Mouse (Mus musculus) midbrain, postnatal 0 days (tissue): ENCODE measurements at regions not wholly inside any gene's neighbourhood (a gene's known extent, or its start where the extent isn't known, plus 50 kb on each side); places are given as distances from the start of the nearest gene placed in this dataset.

ENCODE experiments used
- ATAC-seq: fragments of 200-750 bp; cut with Nextera tagmentation; 2 replicates; pipeline ENCODE4 v1.8.0; 2017; ENCODE audit warnings: moderate number of reproducible peaks, mild to moderate bottlenecking, moderate TSS enrichment, moderate library complexity; ENCODE audit not compliant: low FRiP score
- DNase-seq: peaks from one replicate; pipeline ENCODE4 v3.0.0-alpha.2; 2015; ENCODE audit warnings: low spot score
- H3K27ac ChIP-seq: fragments of 300-500 bp; sonication (generic); 2 replicates; pipeline ENCODE4 v1.5.1; 2014; ENCODE audit warnings: low read depth, mild to moderate bottlenecking, low read length, mixed read lengths
- H3K27me3 ChIP-seq: fragments of 300-500 bp; sonication (generic); 2 replicates; pipeline ENCODE4 v1.6.1; 2014; ENCODE audit warnings: low read length, control low read depth, mixed read lengths; ENCODE audit not compliant: insufficient read depth
- H3K36me3 ChIP-seq: fragments of 300-500 bp; sonication (generic); 2 replicates; pipeline ENCODE4 v1.6.1; 2014; ENCODE audit warnings: low read length, control low read depth, mixed read lengths; ENCODE audit not compliant: insufficient read depth
- H3K4me1 ChIP-seq: fragments of 300-500 bp; sonication (generic); 2 replicates; pipeline ENCODE4 v1.6.1; 2014; ENCODE audit warnings: mild to moderate bottlenecking, control low read depth, antibody characterized with exemption, low read length, mixed read lengths; ENCODE audit not compliant: insufficient read depth
- H3K4me2 ChIP-seq: fragments of 300-500 bp; sonication (generic); 2 replicates; pipeline ENCODE4 v1.6.1; 2014; ENCODE audit warnings: low read depth, mild to moderate bottlenecking, low read length, mixed read lengths; ENCODE audit not compliant: poor library complexity, severe bottlenecking
- H3K4me3 ChIP-seq: fragments of 300-500 bp; sonication (generic); 2 replicates; pipeline ENCODE4 v1.5.1; 2014; ENCODE audit warnings: low read depth, mild to moderate bottlenecking, low read length, moderate library complexity
- H3K9ac ChIP-seq: fragments of 300-500 bp; sonication (generic); replicated peaks from 2 replicates; pipeline ENCODE4 v1.6.1; 2014; ENCODE audit warnings: mild to moderate bottlenecking, low read length, moderate library complexity, mixed read lengths; ENCODE audit not compliant: poor library complexity, severe bottlenecking
- H3K9me3 ChIP-seq: fragments of 300-500 bp; sonication (generic); 2 replicates; pipeline ENCODE4 v1.6.1; 2016; ENCODE audit warnings: low read length, control low read depth
- CTCF ChIP-seq: IDR thresholded peaks from 2 replicates; pipeline ENCODE4 v1.5.1; 2016; ENCODE audit warnings: antibody characterized with exemption, mild to moderate bottlenecking
- WGBS: fragments of 180-500 bp; shearing (Covaris S2); extraction: QIAGEN DNeasy Blood & Tissue Kit; methylation state at CpG from one replicate; pipeline ENCODE4 v1.1.7; 2014; 5-methylcytosine and 5-hydroxymethylcytosine counted together

DNA sequence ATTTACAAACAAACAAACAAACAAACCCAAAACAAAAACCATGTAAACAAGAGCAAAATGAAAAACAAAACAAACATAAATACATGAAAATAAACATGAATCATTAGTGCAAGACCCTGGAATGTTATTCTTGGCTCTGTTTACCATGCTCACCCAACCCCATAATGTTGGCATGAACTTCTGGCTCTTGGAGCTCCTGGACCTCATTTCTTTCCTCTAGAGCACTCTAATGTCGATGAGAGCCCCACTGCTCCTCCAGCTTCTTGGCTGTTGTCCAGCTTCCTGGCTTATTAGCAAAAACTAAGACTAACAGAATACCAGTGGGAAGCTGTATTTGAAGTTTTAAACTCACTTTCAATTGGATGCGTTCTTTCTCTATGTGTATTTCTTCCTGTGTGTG is 81.3 kb upstream of the Gm21830 start:
- Histone ChIP-seq H3K36me3 (no peaks in the 10 kb centered on the region), H3K27ac (no peak overlapping the region), H3K9me3 (no peaks in the 10 kb centered on the region), H3K4me1 (no peaks in the 10 kb centered on the region), H3K9ac (no peak overlapping the region), H3K4me3 (no peak overlapping the region), H3K4me2 (no peak overlapping the region), H3K27me3 (no peaks in the 10 kb centered on the region)
- peak; percentile 84 for DNase-seq
- 56% methylated on average over 2 of the region's 2 CpGs for WGBS
- no peak for TF ChIP-seq CTCF
- ATAC-seq, result no peak

DNA sequence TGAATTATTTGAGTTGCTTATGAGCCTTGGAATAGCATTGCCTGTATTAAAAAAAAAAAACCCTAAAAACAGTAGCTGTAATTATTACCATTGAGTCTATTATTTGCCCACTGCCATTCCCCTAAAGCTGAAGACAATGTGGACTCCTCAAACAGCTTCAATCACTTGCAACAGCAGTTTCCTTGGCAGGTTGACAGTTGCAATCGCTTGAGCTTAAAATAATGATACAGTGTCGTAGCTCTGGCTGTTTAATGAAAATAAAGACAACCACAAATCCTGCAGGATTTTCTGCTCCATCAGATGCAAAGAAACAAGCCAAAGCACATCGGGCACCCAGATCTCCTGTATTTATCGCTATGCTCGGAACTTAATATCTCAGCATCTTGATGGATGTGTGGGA is 68.8 kb upstream of the Gm21830 start:
- no peaks in the 10 kb centered on the region for H3K9me3 ChIP-seq
- ATAC-seq (no peak), DNase-seq (peak; percentile 45)
- 61% methylated on average over 5 of the region's 5 CpGs for WGBS
- no peaks in the 10 kb centered on the region for H3K27me3 ChIP-seq
- H3K4me1 ChIP-seq, result no peaks in the 10 kb centered on the region
- H3K4me2 ChIP-seq, result no peak overlapping the region
- TF ChIP-seq CTCF, result no peak
- H3K9ac ChIP-seq, result no peak overlapping the region
- H3K4me3 ChIP-seq, result no peak overlapping the region
- no peak overlapping the region for H3K27ac ChIP-seq
- no peaks in the 10 kb centered on the region for H3K36me3 ChIP-seq
